Mouse (Mus musculus) brain, embryonic 18.5 days (tissue): ENCODE results near the gene Dcaf8.
A peak's percentile ranks its signal among the peaks of the same experiment; 100 is the strongest.

Experiments
- DNase-seq: peaks from one replicate; pipeline ENCODE4 v3.0.0-alpha.2; 2012; ENCODE audit warnings: low read depth, low spot score

Dcaf8 gene

DNA sequence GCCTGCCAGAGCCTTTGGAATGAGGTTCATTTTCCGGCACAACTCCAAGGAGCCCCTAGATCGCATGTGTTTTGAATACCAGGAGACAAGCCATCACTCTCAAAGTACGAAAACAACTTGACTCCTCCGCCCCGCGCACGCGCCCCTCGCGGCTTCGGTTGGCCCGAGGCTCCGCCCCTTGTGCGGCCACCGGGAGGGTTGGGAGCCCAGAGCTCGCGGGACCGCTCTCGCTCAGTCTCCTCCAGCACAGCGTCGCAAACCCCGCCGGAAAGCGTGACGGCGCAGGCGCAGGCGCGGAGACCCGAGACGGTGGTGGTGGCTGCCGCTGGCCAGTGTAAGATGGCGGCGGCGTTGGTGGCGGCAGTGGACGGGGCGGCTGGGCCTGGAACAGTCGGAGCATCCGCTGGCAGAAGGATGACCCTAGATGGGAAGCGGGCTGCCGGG is at the start of gene Dcaf8:
TSS of gene Dcaf8 (plus strand) at position 250 of the 444 bp plus-strand sequence.
- peak; percentile 84 for DNase-seq

DNA sequence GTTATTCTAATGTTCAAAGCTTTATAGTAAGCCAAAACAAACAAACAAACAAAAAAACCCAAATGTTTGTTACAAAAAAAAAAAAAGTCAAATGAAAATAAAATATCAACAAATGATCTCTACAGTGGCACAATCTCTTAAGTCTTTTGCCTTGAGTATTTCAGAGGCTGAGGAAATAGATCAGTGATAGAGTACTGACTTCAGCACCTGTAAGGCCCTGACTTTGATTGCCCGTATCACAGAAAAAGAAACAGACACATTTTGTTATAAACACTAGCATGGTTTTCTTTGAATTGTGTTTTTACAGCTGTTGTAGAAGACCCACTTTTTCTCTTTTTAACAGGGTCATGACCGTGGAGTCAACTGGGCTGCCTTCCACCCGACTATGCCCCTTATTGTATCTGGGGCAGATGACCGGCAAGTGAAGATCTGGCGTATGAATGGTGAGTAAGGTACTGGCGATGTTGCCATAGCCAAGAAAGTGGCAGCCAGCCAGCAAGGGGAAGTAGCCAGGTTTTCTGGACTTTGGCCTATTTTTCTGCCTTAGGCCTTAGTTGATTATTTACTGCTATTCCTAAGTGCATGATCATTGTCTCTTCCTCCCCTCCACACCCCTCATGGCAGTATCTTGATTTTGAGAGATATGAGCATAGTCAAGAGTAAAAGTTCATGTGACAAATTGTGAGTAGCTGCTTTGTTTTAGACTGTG is 48.4 kb upstream of the Dcaf8 start:
- no peak for DNase-seq

DNA sequence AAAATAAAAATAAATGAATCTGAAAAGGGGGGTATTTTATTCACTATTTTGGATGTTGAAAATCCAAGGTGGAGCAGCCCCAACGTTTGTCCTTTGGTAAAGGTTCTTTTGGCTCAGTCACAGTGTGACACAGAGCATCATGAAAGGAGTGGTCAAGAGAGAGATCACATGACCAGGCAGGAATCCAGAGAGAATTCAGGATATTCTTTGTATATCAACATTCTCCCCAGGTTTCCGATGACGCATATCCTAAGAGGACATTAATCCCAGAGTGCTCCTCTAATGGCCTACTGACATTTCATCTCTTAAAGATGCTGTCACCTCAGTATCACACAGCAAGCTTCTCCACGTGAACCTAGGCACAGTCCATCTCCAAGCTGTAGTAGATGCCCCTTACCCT is 44.3 kb upstream of the Dcaf8 start:
- DNase-seq: no peak

DNA sequence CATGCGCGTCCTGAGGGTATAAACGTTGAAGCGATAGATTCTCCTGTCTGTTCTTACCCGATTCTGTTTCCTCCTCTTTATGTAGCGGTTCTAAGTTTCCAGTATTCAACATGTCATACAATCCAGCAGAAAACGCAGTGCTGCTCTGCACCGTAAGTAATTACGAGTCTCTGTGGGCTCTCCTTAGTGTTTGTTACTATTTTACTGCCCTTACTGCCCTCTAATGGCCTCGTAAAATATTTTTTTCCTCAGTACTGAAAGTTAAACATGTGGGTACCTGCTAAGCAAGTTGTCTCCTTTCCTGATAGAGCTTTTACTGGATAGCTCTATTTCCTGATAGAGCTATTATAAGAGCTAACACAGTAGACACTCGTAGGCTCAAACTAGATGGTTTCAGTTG is 42.8 kb upstream of the Dcaf8 start:
- no peak for DNase-seq

DNA sequence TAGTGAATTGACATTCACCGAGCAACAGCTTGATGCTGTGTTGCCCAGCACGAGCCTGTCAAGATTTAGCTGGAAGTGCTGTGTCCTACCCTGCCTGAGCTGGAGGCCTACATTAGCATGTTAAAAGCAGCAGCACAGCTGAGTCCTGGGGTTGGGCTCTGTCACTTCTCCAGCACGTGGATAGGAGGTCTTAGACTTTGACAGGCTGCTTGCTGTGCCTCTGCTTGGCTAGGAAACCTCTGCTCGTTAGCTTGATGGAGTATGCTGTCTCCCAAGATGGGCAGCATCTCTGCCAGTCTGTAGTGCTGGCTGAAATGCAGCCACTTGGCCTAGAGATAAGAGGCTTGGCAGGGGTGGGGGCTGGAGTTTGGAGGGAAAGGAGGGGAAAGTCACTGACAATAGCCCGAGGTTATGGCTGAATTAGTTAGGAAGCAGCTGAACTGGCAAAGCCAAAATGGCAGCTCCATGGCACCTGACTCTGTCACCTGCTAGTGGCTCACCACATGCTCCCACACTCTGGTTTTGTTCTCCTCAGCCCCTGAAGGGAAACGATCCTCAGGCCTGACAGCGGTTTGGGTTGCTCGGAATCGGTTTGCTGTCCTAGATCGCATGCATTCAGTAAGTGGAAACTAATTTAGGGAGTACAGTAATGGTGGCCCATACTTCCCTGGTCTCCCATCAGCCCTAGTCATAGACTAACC is 40.0 kb upstream of the Dcaf8 start:
- no peak for DNase-seq

DNA sequence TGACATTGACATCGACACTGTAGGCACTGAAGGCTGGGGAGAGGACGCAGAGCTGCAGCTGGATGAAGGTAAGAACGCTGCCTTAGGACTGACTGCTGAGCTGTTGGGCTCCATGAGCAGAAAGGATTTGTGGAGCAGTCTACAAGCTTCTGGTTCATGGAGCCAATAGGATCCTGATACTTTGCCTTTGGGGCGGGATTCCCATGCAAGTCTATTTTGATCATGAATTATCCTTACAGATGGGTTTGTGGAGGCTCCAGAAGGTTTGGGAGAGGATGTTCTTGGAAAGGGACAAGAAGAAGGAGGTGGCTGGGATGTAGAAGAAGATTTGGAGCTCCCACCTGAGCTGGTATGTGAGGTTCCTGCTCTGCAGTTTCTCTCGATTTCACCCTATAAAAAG is 30.9 kb upstream of the Dcaf8 start:
- DNase-seq: no peak

DNA sequence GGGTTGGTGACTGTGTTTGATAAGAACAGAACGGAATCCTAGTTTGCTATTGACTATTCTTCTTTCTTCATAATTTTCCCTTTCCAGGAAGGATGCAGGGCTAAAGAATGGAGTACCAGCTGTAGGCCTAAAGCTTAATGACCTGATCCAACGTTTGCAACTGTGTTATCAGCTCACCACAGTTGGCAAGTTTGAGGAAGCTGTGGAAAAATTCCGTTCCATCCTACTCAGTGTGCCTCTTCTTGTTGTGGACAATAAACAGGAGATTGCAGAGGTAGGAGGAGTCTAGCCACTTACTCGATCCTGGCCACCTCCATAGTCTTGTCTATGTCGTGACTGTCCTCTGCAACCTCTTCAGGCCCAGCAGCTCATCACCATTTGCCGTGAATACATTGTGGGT is 28.8 kb upstream of the Dcaf8 start:
- DNase-seq: no peak

DNA sequence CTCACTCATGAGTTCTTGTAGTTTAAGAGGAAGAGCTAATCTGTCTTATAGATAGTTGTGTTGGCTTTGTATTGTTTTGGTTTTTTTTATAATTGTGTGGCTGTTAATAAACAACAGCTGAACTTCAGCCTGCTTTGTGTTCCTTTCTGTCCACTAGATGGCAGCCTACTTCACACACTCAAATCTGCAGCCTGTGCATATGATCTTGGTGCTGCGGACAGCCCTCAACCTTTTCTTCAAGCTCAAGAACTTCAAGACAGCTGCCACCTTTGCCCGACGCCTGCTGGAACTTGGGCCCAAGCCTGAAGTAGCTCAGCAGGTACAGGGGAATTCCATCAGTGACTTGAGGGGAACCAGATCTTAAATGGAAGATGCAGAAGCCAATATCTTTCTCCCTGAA is 28.2 kb upstream of the Dcaf8 start:
- no peak for DNase-seq

DNA sequence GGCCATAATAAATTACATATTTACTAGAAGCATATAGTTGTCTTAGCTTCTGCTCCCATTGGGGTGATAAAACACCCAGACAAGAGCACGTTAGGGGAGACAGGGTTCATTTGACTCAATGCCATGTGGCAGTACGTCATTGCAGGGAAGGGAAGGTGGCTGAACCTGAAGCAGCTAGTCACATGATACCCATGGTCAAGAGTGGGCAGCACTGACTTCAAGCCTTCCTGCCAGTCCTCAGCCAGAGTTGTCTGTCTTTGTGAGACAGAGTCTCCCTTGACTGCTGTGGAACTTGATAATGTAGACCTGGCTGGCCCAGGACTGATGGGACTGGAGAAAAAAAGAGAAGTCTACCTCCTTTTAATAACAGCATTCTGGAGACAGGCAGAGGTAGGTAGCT is 25.2 kb upstream of the Dcaf8 start:
- no peak for DNase-seq

DNA sequence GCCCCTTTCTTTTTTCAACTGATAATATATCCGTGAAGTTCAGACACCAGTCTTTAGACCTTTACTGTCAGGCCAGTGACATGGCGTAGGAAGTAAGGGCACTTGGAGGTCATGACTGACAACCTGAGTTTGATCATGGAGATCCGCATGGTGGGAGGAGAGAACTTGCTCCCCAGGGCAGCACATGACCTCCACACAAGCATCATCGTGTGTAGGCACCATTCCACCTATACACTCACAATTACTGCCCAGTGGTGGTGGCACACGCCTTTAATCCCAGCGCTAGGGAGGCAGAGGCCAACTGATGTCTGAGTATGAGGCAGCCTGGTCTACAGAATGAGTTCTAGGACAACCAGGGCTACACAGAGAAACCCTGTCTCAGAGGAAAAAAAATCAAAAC is 23.3 kb upstream of the Dcaf8 start:
- DNase-seq: no peak

DNA sequence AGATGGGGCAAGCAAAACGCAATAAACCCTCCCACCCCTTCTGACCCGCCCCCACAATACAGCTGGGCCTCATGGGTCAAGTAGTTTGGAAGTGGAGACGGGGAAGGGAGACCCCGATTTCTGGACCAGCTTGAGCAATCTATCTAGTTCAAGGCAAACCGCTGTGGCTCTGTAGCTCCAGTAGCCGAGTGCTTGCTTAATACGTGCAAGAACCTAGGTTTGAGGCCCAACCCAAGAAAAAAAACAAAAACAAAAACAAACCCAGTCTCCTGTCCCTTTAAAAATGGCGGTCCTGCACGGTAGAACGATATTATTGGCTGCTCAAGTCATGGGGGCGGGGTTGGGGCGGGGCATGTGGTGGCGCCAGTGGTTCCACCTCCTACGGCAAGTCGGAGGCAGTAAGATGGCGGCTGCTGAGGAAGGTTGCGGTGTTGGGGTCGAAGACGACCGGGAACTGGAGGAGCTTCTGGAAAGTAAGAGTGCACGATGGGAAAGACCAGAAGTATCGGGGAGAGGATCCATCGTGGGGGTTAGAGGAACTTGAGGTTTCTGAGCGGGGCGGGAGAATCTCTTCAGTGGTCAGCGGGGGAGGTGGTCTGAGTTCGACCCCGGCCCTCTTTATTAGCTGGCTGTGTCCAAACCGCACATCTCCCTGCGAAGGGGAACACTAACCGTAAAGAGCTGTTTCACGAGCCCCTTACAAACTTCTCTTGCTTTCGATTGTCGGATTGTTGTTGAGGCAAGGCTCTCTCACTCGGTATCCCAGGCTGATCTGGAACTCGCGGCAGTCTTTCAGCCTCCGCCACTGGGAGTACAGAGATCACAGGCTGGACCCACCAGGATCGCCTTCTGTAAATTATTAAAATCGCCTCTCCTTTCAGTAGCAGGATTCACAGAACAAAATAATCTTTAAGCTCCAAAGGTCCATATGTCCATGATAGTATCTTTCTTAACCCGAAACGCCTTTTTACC is 21.2 kb upstream of the Dcaf8 start, which contains the start of gene Pex19:
TSS of gene Pex19 (plus strand) at position 380 of the 972 bp plus-strand sequence.
- DNase-seq: peak; percentile 87

DNA sequence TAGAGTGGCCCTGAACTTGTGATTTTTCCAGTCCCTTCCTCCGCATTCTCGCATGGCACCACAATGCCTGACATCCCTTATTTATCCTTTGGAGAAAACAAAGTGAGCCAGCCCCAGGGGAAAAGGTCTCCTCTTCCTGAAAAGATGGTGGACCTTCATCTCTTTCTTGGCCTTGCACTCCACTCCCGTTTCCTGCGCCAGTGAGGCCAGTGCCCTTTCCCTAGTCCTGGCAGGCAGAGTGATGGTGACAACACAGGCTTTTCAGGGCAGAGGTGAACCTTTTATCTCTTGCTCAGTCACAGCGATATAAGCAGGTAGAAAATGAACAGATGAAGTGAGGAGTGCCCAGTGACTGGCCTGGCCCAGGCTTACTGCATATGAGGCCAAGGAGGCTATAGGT is 20.4 kb upstream of the Dcaf8 start:
- DNase-seq: no peak

DNA sequence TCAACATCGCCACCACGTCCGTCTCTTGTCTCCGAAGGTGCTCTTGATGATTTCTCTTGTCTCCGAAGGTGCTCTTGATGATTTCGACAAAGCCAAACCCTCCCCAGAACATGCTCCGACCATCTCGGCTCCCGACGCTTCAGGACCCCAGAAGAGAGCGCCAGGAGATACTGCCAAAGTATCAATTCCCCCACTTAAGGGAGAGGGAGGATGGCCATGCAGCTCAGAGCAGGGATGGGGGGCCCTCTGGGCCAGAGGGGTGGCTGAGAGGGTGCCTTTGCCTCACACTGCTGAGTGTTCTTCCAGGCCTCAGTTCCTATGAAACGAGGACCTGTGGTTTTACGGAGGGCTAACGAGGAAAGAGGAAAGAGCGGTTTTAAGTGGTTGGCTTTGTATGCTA is 19.3 kb upstream of the Dcaf8 start:
- no peak for DNase-seq

DNA sequence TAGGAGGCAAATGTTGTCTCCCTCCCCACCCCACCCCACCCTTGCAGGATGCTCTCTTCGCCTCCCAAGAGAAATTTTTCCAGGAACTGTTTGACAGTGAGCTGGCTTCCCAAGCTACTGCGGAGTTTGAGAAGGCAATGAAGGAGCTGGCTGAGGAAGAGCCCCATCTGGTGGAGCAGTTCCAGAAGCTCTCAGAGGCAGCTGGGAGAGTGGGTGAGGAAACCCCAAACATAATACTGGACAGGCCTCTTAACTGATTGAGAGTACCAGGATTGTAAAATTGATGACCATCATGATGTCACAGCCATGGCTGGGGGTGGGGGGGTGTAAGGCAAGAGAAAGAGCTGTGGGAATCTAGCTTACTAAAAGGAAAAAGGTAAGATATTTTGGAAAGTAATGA is 18.8 kb upstream of the Dcaf8 start:
- DNase-seq: no peak

DNA sequence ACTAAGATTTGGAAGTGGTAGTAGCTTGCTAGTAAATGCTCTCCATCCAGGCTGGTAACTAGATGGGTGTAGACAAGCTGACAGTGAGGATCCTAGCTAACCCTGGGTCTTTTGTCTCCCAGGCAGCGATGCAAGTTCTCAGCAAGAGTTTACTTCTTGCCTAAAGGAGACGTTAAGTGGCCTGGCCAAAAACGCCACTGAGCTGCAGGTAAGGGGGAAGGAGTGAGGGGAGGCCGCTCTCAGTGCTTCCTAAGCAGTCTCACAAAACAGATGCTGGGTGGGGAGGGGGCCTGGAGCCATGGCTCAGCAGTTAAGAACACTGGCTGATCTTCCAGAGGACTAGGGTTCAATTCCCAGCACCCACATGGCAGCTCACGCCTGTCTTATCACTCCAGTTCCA is 18.1 kb upstream of the Dcaf8 start:
- no peak for DNase-seq

DNA sequence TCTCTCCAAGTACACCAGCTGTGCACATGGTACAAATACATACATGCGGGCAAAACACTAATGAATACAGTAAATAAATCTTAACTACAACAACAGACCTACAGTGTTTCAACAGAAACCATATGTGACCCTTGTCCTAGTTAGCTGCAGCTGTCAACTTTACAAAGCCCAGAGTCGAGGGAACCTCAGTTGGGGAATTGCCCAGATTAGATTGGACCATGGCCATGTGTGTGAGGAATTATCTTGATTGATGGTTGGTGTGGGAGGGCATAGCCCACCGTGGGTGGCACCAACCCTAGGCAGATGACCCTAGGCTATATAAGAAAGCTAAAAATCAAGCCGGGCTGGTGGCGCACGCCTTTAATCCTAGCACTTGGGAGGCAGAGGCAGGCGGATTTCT is 15.6 kb upstream of the Dcaf8 start:
- DNase-seq: no peak

DNA sequence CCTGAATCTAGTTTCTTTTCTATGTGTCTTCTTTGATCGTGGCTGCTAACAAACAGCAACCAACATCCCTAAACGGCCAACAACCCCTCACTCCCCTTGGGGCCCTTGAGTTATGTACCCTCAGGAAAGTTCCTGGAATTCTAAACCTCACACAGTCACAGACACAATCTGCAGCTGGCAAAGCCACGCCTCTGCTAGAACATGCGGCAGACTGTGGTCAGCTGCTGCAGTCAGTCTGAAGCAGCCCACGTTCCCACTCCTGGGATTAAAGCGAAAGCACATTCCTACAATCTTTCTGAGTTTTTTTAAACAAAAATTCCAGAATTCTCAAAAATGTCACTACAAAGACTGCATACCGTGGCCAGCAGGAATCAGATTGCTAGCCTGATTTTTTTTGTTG is 14.3 kb upstream of the Dcaf8 start:
- DNase-seq: no peak

DNA sequence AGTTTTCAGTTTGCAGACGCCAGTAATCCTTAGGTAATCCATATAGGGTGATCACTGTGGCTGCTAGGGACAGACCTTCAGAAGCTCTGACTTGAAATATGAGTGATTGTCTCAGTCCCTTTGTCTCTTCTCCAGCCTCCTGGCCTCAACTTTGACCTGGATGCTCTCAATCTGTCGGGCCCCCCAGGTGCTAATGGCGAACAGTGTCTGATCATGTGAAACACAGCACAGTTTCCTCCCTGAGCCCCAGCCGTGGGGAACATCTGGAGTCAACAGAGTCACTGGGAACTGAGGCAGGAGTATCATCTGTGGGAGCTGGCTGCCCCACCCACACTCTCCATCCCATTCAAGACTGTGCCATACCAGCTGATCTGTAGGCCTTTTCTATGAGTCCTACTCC is 13.8 kb upstream of the Dcaf8 start:
- DNase-seq: no peak

DNA sequence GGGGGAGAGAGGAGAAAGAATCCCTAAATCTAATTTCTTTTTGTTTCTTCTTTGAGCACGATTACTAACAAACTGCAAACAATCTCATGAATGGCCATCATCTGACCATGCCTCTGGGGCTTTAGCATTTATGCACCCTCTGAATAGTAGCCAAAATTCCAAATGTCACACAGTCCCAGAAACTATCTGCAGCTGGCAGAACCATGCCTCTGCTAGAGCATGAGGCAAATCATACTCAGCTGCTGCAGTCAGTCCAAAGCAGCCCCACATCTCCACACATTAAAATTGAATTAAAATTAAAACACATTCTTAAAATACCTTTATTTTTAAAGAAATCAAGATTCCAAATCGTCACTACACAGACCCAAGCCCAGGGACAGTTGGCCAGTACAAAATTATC is 7.7 kb upstream of the Dcaf8 start:
- DNase-seq: no peak

DNA sequence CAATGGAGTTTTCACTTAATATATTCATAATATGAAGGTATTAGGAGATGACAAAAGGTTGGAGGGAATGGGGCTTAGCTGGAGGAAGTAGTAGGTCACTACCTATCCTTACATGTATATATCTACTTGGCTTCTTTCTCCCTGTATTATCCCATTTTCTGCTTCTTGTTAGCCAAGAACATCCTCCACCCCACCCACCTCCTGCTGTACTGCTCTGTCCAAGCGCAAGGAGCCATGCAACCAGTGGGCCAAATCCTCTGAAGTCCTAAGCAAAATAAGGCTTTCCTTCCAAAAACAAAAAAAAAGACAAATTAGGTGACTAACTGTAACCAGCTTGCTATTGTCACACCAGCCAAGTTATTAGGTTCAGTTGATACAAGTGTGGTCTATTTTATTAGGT is 7.1 kb upstream of the Dcaf8 start:
- no peak for DNase-seq

DNA sequence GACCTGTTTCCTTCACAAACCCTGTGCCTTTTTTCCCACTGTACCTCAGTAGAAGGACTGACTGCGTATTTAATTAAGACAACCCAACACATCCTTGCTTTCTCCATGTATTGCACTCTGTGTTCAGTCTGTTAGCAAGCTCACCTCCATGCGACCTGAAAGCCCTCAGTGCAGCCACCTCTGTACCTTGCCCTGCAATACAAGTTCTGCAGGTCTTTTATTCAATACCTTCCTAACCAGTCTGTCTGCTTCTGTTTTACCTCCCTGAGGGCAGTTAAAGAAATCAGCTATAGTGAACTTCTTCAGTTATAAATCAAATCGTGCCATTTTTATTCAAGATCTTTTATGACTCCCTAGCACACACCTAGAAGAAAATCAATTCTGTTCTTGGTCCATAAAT is 6.4 kb upstream of the Dcaf8 start:
- no peak for DNase-seq

DNA sequence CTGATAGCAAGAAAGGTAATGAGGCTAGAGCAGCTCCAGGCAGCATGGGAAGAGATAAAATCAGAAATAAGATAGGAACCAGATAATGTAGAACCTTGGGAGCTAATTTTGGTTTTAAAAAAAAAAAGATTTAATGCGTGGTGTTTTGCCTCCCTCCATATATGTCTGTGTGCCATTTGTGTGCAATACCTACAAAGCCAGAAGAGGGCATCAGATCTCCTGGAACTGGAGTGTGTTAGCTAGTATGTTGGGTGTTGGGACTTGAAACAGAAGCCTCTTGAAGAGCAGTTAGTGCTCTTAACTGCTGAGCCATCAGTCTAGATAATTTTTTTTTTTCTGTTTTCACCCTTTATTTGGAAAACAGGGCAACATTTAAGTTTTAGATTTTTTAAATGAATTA is 4.3 kb upstream of the Dcaf8 start:
- no peak for DNase-seq
